Mouse (Mus musculus) layer of hippocampus, adult 2 months (tissue): ENCODE measurements around the gene Ralgps1. TPM values are rescaled to one million over a fixed set of nuclear protein-coding genes. Genes with fewer than 3 reads are reported as not detected.

Experiments
- DNase-seq, 2 experiments: peaks; one replicate each; pipeline ENCODE4 v3.0.0; 2022; ENCODE audit warnings: low spot score in 2 of 2
- H3K27ac ChIP-seq: fragments of 200-600 bp; 2 replicates; pipeline ENCODE4 v1.8.1; 2022
- H3K4me3 ChIP-seq: fragments of 200-600 bp; 2 replicates; pipeline ENCODE4 v1.8.1; 2022; ENCODE audit warnings: mild to moderate bottlenecking
- CTCF ChIP-seq: fragments of 200-600 bp; conservative IDR thresholded peaks from 2 replicates; pipeline ENCODE4 v1.8.1; 2022; ENCODE audit warnings: antibody characterized with exemption, mild to moderate bottlenecking, moderate library complexity
- total RNA-seq, 2 experiments: library from RNA; stranded (reverse); gene quantifications; 2 replicates each; pipeline ENCODE4 v1.2.3; 2021

The Ralgps1 gene
- total RNA-seq, 2 experiments from 2014 or later, result 68.2 TPM

DNA sequence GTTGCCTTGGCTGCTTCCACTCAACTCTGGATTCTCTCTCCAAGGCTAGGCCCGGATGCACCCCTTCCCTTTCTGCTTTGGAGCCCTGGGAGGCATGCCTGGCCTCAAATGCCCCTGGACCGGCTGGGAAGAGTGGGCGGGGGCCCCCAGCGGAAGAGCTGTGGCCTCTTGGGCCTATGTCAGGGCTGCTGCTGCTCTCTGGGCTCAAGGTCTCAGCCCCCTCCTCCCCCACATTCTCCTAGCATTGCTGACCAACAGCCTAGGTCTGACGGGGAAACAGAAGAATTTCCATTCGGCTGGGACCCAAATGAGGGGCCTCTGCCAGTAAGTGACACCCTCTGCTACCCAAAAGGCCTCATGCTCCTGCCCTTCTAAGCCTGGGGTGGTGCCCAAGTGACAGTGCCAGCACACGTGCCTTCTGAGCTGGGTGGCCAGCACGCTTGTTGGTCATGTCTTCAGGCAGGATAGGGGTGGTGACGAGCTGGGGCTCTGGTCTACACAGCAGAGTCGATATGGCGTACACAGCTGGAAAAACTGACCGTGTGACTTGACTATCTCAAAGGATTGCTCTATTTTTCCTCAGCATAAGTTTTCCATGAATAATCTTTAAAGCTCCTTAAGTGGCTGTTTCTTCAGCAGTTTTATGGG lies 210.8 kb downstream of the Ralgps1 start:
- Histone ChIP-seq H3K4me3 (no peak overlapping the region), H3K27ac (peak overlapping the region; percentile 32; the same call in 1 of the 2 replicates)
- TF ChIP-seq CTCF, result no peak
- DNase-seq, result no peak

GRCm38 (mm10) chr2:33159593-33159992 lies 211.7 kb downstream of the Ralgps1 start:
- Histone ChIP-seq H3K4me3 (no peak overlapping the region), H3K27ac (no peak overlapping the region)
- DNase-seq, result no peak
- no peak for TF ChIP-seq CTCF

GRCm38 (mm10) chr2:33158895-33159294 lies 212.4 kb downstream of the Ralgps1 start:
- no peak for DNase-seq
- Histone ChIP-seq H3K27ac (no peak overlapping the region), H3K4me3 (no peak overlapping the region)
- TF ChIP-seq CTCF, result no peak

- DNase-seq, result no peak
- no peak overlapping the region for H3K27ac ChIP-seq
- TF ChIP-seq CTCF, result peak; percentile 10; the same call in 1 of the 2 replicates
These were observed 215.0 kb downstream of the Ralgps1 start for GRCm38 (mm10) chr2:33156283-33156781.

DNA sequence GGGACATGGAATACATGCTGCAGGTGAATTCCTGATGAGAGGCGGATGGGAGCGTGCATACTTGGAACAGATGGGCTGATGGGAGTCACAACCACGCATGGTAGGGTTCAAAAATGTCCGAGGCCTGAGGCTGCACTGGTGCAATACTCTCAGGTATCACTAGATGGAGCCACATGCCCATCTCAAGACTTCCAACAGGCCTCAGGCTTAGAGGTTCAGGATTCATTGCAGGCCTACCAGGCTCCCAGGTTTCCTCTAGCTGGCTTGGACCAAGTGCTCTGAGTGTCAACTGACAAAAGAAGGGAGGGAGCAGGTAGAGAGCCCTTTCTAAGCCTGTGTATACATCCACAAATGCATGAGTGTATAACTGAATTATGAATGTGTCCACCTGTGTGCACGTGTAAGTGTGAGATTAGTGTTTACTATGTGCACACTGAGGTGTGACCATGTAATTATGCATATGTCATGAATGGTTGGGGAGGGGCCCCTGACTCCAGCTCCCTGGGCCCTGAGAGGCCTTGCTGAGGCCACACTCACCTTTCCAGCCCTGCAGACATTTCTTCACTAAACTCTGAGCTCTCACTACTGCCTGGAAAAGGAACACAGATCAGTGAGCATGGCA lies 216.4 kb downstream of the Ralgps1 start:
- Histone ChIP-seq H3K27ac (no peak overlapping the region), H3K4me3 (no peak overlapping the region)
- TF ChIP-seq CTCF, result peak; percentile 99; the same call in 1 of the 2 replicates
- DNase-seq, result peak; percentile 70 to 82

More at GRCm38 (mm10) chr2:33156283-33156781, 215.0 kb downstream of the Ralgps1 start:
- H3K4me3 ChIP-seq, result no peak overlapping the region

- Histone ChIP-seq H3K27ac (no peak overlapping the region), H3K4me3 (no peak overlapping the region)
- DNase-seq, result no peak
- no peak for TF ChIP-seq CTCF
These were observed 224.3 kb downstream of the Ralgps1 start for GRCm38 (mm10) chr2:33146994-33147393.

DNA sequence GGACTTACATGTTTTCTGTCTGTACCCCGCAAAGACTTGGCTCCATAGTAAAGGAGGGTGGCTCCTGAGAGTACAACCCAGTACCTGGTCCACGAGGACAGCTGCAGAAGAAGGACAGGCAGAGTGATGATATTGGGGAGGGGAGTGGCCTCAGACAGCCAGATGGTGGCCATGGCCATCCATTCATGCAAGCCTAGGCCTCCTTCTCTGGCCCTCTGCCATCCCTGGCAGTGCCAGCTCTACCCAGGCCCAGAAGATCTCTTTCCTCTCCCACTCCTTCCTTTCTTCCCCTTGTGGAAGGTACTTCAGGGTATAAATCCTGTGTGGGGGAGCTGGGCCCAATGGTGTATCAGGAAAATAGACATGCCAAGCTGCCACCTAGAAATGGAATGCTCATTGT lies 228.0 kb downstream of the Ralgps1 start:
- no peak for TF ChIP-seq CTCF
- no peak for DNase-seq
- H3K27ac ChIP-seq, result no peak overlapping the region

DNA sequence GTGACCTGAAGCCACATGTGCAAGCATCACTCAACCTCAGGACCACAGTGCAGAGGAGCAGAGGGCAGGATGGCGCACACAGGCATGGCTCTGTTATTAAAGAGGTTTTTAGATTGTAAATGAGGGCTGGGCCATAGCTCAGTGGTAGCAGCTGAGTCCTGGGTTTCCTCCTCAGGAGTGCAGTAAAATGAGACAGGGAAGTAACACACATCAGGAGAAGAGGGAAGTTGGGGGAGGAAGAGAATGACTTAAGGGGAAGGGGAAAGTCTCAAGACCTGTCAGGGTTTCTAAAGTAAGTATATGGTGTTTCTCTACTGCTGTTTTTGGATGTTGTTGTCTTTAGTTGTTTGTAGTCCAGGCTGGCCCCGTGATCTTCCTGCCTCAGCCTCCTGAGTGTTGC lies 232.8 kb downstream of the Ralgps1 start:
- DNase-seq, result no peak
- H3K27ac ChIP-seq, result no peak overlapping the region
- H3K4me3 ChIP-seq, result no peak overlapping the region
- TF ChIP-seq CTCF, result no peak

More for the DNA sequence above, 228.0 kb downstream of the Ralgps1 start:
- H3K4me3 ChIP-seq, result no peak overlapping the region

- DNase-seq, result no peak
- no peak for TF ChIP-seq CTCF
These were observed 233.6 kb downstream of the Ralgps1 start for GRCm38 (mm10) chr2:33137731-33138130.

GRCm38 (mm10) chr2:33137244-33137643 lies 234.0 kb downstream of the Ralgps1 start:
- no peak for TF ChIP-seq CTCF
- no peak overlapping the region for H3K27ac ChIP-seq
- no peak for DNase-seq
- no peak overlapping the region for H3K4me3 ChIP-seq

More at GRCm38 (mm10) chr2:33137731-33138130, 233.6 kb downstream of the Ralgps1 start:
- no peak overlapping the region for H3K4me3 ChIP-seq
- no peak overlapping the region for H3K27ac ChIP-seq

DNA sequence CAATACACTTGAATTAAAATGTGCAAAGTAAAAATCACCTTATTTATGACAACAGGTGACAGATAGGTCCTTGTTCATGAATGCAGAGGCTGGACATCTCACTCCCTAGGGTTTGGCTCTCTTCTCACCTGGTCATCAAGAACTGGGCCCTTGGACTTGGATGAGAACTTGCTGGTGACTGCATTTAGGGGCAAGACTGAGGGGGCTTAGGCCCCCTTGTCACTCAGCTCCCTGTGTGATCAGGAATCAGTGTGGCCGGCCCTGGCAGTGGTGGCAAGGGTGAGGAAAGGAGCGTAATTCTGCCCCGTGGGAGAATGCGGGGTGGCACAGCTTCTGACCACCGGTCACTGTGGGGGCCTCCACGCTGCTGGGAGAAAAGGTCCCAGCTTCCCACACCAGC lies 234.9 kb downstream of the Ralgps1 start:
- TF ChIP-seq CTCF, result no peak
- H3K27ac ChIP-seq, result no peak overlapping the region
- DNase-seq, result no peak
- H3K4me3 ChIP-seq, result no peak overlapping the region

DNA sequence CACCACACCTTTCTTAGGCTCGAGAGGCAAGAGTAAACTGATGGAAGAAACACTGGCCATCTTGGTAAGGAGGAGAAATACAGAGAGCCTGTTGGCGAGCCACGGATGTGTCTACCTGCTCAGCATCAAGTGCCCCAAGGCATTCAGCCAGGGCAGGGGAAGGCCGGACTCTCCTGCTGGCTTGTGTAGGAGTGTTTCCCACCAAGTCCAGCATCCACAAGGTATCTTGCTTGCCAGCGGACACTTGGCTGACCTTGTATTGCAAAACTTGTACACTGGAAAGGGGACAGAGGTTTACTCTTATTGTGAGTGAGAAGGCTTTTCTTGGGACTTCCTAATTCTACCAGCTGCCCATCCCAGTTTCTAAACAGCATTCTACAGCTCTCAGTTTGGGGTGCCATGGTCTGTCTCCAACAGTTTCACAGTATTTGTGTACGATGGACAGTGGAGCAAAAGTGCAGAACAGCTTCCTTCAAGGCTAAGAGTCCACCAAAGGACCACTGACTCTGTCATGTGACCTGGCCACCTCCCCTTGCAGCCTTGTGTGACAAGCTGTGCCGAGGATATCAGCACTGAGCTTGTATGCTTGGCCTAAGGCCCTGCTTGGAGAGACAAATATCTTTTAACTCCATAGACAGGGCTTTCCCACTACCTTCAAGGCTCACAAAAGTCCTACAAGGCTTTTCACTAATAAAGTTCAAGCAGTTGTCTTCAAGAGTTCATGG lies 236.4 kb downstream of the Ralgps1 start:
- H3K4me3 ChIP-seq, result no peak overlapping the region
- TF ChIP-seq CTCF, result no peak
- DNase-seq, result no peak
- no peak overlapping the region for H3K27ac ChIP-seq

GRCm38 (mm10) chr2:33132306-33132705 lies 239.0 kb downstream of the Ralgps1 start:
- DNase-seq, result no peak
- Histone ChIP-seq H3K4me3 (no peak overlapping the region), H3K27ac (no peak overlapping the region)
- TF ChIP-seq CTCF, result no peak
